Mouse (Mus musculus): ENCODE measurements around the gene Gprc5a. TPM values are rescaled to one million over a fixed set of nuclear protein-coding genes. Genes with fewer than 3 reads are reported as not detected.

Gene Gprc5a
- polyA plus RNA-seq, 1 experiment from 2014 or later, result 0.53 TPM

GRCm38 (mm10) chr6:135113114-135113436 lies 47.6 kb downstream of the Gprc5a start:
- H3K36me3 ChIP-seq (ENCODE audit: poor library complexity, severe bottlenecking), result no peaks in the 10 kb centered on the region
- 23% methylated on average over 6 of the region's 6 CpGs for WGBS
- H3K4me1 ChIP-seq, result peaks cover 14% of the 10 kb centered on the region
- H3K9ac ChIP-seq, result no peak overlapping the region
- no peaks in the 10 kb centered on the region for H3K9me3 ChIP-seq (replicated peaks)
- no peaks in the 10 kb centered on the region for H3K27me3 ChIP-seq
- no peak overlapping the region for H3K4me2 ChIP-seq
- no peak for ATAC-seq
- no peak overlapping the region for H3K27ac ChIP-seq
- no peak overlapping the region for H3K4me3 ChIP-seq

- Histone ChIP-seq H3K9ac (no peak overlapping the region), H3K36me3 (ENCODE audit: poor library complexity, severe bottlenecking) (no peaks in the 10 kb centered on the region), H3K9me3 (replicated peaks) (no peaks in the 10 kb centered on the region), H3K4me1 (peaks cover 14% of the 10 kb centered on the region), H3K4me3 (no peak overlapping the region), H3K27ac (no peak overlapping the region), H3K4me2 (no peak overlapping the region), H3K27me3 (no peaks in the 10 kb centered on the region)
- WGBS, result 94% methylated on average over 8 of the region's 8 CpGs
- no peak for ATAC-seq
Measured at GRCm38 (mm10) chr6:135116479-135116878, 51.0 kb downstream of the Gprc5a start.

GRCm38 (mm10) chr6:135118183-135118582 lies 52.7 kb downstream of the Gprc5a start, which contains the start of gene Gprc5d:
Gene Gprc5d (minus strand): TSS chr6:135118283.
- no peaks in the 10 kb centered on the region for H3K27me3 ChIP-seq
- H3K9ac ChIP-seq, result no peak within 1 kb of the TSS
- H3K9me3 ChIP-seq (replicated peaks), result no peaks in the 10 kb centered on the region
- ATAC-seq, result no peak
- H3K4me3 ChIP-seq, result no peak within 1 kb of the TSS
- no peak within 1 kb of the TSS for H3K4me2 ChIP-seq
- H3K27ac ChIP-seq, result no peak within 1 kb of the TSS
- WGBS, result 88% methylated on average over 5 of the region's 5 CpGs
- peaks cover 2% of the 10 kb centered on the region for H3K4me1 ChIP-seq
- no peaks in the 10 kb centered on the region for H3K36me3 ChIP-seq (ENCODE audit: poor library complexity, severe bottlenecking)

DNA sequence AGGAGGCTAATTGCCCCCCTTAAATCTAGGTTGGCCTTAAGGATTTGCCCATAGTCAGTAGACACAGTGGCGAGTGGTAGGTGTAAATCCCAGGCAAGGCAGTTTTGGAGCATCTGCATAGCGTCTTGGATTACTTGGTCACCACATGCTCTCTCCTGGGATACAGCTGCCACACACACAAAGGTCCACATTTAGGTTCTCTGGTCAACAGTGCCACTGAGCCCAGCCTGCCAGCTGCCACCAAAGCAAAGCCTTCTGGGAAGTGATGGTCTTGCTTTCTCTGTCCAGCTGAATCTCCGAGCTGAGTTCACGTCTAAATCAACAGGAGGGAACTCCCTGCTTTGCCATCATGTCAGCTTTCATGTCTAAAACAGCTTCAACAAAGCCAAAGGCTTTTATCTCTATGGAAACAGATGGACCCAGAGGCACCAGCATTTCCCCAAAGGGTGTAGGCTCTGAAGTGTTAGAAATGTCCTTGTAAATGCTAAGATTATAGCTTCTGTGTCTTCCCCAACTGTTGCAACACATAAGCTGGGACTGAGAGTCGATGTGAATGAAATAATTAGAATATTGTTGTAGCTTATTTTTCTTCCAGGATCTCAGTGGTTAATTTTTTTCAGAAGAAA lies 59.4 kb downstream of the Gprc5a start:
- no peak overlapping the region for H3K4me3 ChIP-seq
- H3K36me3 ChIP-seq (ENCODE audit: poor library complexity, severe bottlenecking), result no peaks in the 10 kb centered on the region
- H3K27me3 ChIP-seq, result no peaks in the 10 kb centered on the region
- no peaks in the 10 kb centered on the region for H3K4me1 ChIP-seq
- no peaks in the 10 kb centered on the region for H3K9me3 ChIP-seq (replicated peaks)
- no peak overlapping the region for H3K27ac ChIP-seq
- ATAC-seq, result no peak
- H3K9ac ChIP-seq, result no peak overlapping the region
- no peak overlapping the region for H3K4me2 ChIP-seq
- 68% methylated on average over 5 of the region's 5 CpGs for WGBS

- no peaks in the 10 kb centered on the region for H3K9me3 ChIP-seq (replicated peaks)
- no peak for ATAC-seq
- no peaks in the 10 kb centered on the region for H3K27me3 ChIP-seq
- 80% methylated on average over 7 of the region's 7 CpGs for WGBS
- H3K27ac ChIP-seq, result no peak overlapping the region
- H3K9ac ChIP-seq, result no peak overlapping the region
- no peaks in the 10 kb centered on the region for H3K36me3 ChIP-seq (ENCODE audit: poor library complexity, severe bottlenecking)
- H3K4me3 ChIP-seq, result no peak overlapping the region
- no peak overlapping the region for H3K4me2 ChIP-seq
- H3K4me1 ChIP-seq, result peaks cover 9% of the 10 kb centered on the region
Measured at GRCm38 (mm10) chr6:135133086-135133485, 67.6 kb downstream of the Gprc5a start.

GRCm38 (mm10) chr6:135133486-135133885 lies 68.0 kb downstream of the Gprc5a start:
- H3K4me1 ChIP-seq, result peaks cover 9% of the 10 kb centered on the region
- H3K9ac ChIP-seq, result no peak overlapping the region
- H3K27ac ChIP-seq, result no peak overlapping the region
- no peaks in the 10 kb centered on the region for H3K27me3 ChIP-seq
- no peak overlapping the region for H3K4me2 ChIP-seq
- H3K4me3 ChIP-seq, result no peak overlapping the region
- no peaks in the 10 kb centered on the region for H3K36me3 ChIP-seq (ENCODE audit: poor library complexity, severe bottlenecking)
- no peaks in the 10 kb centered on the region for H3K9me3 ChIP-seq (replicated peaks)
- WGBS, result 92% methylated on average over 9 of the region's 9 CpGs
- no peak for ATAC-seq

Other genes with a start within 250 kb of the Gprc5a start
- 2.5 and 2.6 TPM in 2 replicates for gene Crebl2, start 235.5 kb upstream of the Gprc5a start, polyA plus RNA-seq (2015; fragmentation: Nextera tagmentation; extraction: Ambion mirVana)
- 45.5 and 46.4 TPM in 2 replicates for gene Gpr19, start 167.1 kb upstream of the Gprc5a start, polyA plus RNA-seq (2015; fragmentation: Nextera tagmentation; extraction: Ambion mirVana)
- gene Cdkn1b, start 145.2 kb upstream of the Gprc5a start, polyA plus RNA-seq (2015; fragmentation: Nextera tagmentation; extraction: Ambion mirVana), result 48.8 and 58.5 TPM in 2 replicates
- 3.5 and 3.6 TPM in 2 replicates for gene Apold1, start 83.9 kb upstream of the Gprc5a start, polyA plus RNA-seq (2015; fragmentation: Nextera tagmentation; extraction: Ambion mirVana)
- gene Ddx47, start 54.0 kb upstream of the Gprc5a start, polyA plus RNA-seq (2015; fragmentation: Nextera tagmentation; extraction: Ambion mirVana), result 93.9 and 101 TPM in 2 replicates
- not detected in 2 replicates for gene Gprc5d, start 52.6 kb downstream of the Gprc5a start, polyA plus RNA-seq (2015; fragmentation: Nextera tagmentation; extraction: Ambion mirVana)
- 53.4 and 62.2 TPM in 2 replicates for gene Fam234b, start 132.3 kb downstream of the Gprc5a start, polyA plus RNA-seq (2015; fragmentation: Nextera tagmentation; extraction: Ambion mirVana)
- gene Hebp1, start 132.4 kb downstream of the Gprc5a start, polyA plus RNA-seq (2015; fragmentation: Nextera tagmentation; extraction: Ambion mirVana), result 2.0 and 4.0 TPM in 2 replicates
- 0.41 and 0.48 TPM in 2 replicates for gene Gsg1, start 188.7 kb downstream of the Gprc5a start, polyA plus RNA-seq (2015; fragmentation: Nextera tagmentation; extraction: Ambion mirVana)
- not detected in 2 replicates for gene Pbp2, start 244.8 kb downstream of the Gprc5a start, polyA plus RNA-seq (2015; fragmentation: Nextera tagmentation; extraction: Ambion mirVana)

Data from forebrain, embryonic 13.5 days (tissue).